ENCODE assay signal across 8 mouse cellular contexts in genomic region chr9:46229573-46230449, GRCm38 (mm10). TPM values are rescaled to one million over a fixed set of nuclear protein-coding genes. Genes with fewer than 3 reads are reported as not detected.
DNase-seq lines count a peak whose midpoint lies in the region; ATAC-seq and TF ChIP-seq lines count a peak whose summit lies in the region.

No protein-coding gene starts in this region.

- 15% methylated on average over 37 of the region's 37 CpGs for WGBS in forebrain, embryonic 10.5 days
- WGBS in heart, embryonic 15.5 days, result 14% methylated on average over 37 of the region's 37 CpGs
- WGBS in liver, embryonic 12.5 days (ENCODE audit: insufficient replicate concordance), result 15% methylated on average over 37 of the region's 37 CpGs
- 15% methylated on average over 37 of the region's 37 CpGs for WGBS in neural tube, embryonic 12.5 days

- H3K4me3 ChIP-seq in C2C12 (ENCODE audit: insufficient read depth, poor library complexity, severe bottlenecking), result peak overlapping the region; percentile 11
- H3K4me3 ChIP-seq in forebrain, embryonic 10.5 days, result peak overlapping the region; percentile 61
- H3K4me3 ChIP-seq in heart, embryonic 15.5 days, result peak overlapping the region; percentile 52
- H3K4me3 ChIP-seq in liver, embryonic 12.5 days, result peak overlapping the region; percentile 55
- H3K4me3 ChIP-seq in neural tube, embryonic 12.5 days, result peak overlapping the region; percentile 41

- H3K27me3 ChIP-seq in C2C12 (ENCODE audit: control insufficient read depth, insufficient read depth, insufficient read length), result peaks cover 24% of the 10 kb centered on the region
- H3K27me3 ChIP-seq in forebrain, embryonic 10.5 days (ENCODE audit: poor library complexity, severe bottlenecking), result peaks cover 31% of the 10 kb centered on the region
- peaks cover 21% of the 10 kb centered on the region for H3K27me3 ChIP-seq in heart, embryonic 15.5 days
- peaks cover 21% of the 10 kb centered on the region for H3K27me3 ChIP-seq in liver, embryonic 12.5 days (replicated peaks)
- 0 out of 2 replicates have a peak, but pooled peaks cover 3% of the 10 kb centered on the region for H3K27me3 ChIP-seq in neural tube, embryonic 12.5 days (replicated peaks)

- peak; percentile 53 for TF ChIP-seq CTCF in C2C12 (IDR thresholded peaks at IDR 0.05; ENCODE audit: control insufficient read depth, insufficient read depth, insufficient read length)

- H3K9me3 ChIP-seq in forebrain, embryonic 10.5 days, result no peaks in the 10 kb centered on the region
- no peaks in the 10 kb centered on the region for H3K9me3 ChIP-seq in heart, embryonic 15.5 days (replicated peaks)
- no peaks in the 10 kb centered on the region for H3K9me3 ChIP-seq in liver, embryonic 12.5 days (replicated peaks)
- no peaks in the 10 kb centered on the region for H3K9me3 ChIP-seq in neural tube, embryonic 12.5 days

- peak; percentile 82 for ATAC-seq in heart, embryonic 15.5 days (replicated peaks; ENCODE audit: insufficient number of reproducible peaks, insufficient read depth, low FRiP score, low read depth)
- ATAC-seq in liver, embryonic 12.5 days, result peak; percentile 53
- peak; percentile 91 for ATAC-seq in neural tube, embryonic 12.5 days (ENCODE audit: low FRiP score, low read depth)

- DNase-seq in brain, adult 2 months (ENCODE audit: low read depth, low spot score), result peak; percentile 98
- DNase-seq in forebrain, embryonic 10.5 days (ENCODE audit: extremely low spot score, low spot score), result peak; percentile 83
- DNase-seq in kidney, postnatal 14 days, result peak; percentile 91
- DNase-seq in telencephalon, adult 2 months (ENCODE audit: low read depth, low spot score), result peak; percentile 92

- H3K36me3 ChIP-seq in C2C12 (ENCODE audit: control insufficient read depth, insufficient read depth), result no peaks in the 10 kb centered on the region
- no peaks in the 10 kb centered on the region for H3K36me3 ChIP-seq in forebrain, embryonic 10.5 days (replicated peaks)
- H3K36me3 ChIP-seq in heart, embryonic 15.5 days, result no peaks in the 10 kb centered on the region
- H3K36me3 ChIP-seq in liver, embryonic 12.5 days, result no peaks in the 10 kb centered on the region
- H3K36me3 ChIP-seq in neural tube, embryonic 12.5 days, result no peaks in the 10 kb centered on the region

- H3K4me2 ChIP-seq in heart, embryonic 15.5 days, result peak overlapping the region; percentile 89
- H3K4me2 ChIP-seq in liver, embryonic 12.5 days, result peak overlapping the region; percentile 75
- H3K4me2 ChIP-seq in neural tube, embryonic 12.5 days (replicated peaks), result peak overlapping the region; percentile 85

- peak overlapping the region; percentile 86 for H3K27ac ChIP-seq in forebrain, embryonic 10.5 days
- H3K27ac ChIP-seq in heart, embryonic 15.5 days, result no peak overlapping the region
- H3K27ac ChIP-seq in liver, embryonic 12.5 days, result peak overlapping the region; percentile 43
- no peak overlapping the region for H3K27ac ChIP-seq in neural tube, embryonic 12.5 days

- no peaks in the 10 kb centered on the region for H3K79me3 ChIP-seq in C2C12 (ENCODE audit: low read depth)

- no peak overlapping the region for H3ac ChIP-seq in C2C12 (ENCODE audit: control insufficient read depth, insufficient read length, low read depth)

- no peaks in the 10 kb centered on the region for H3K79me2 ChIP-seq in C2C12 (ENCODE audit: control insufficient read depth, insufficient read depth)

- peaks cover 16% of the 10 kb centered on the region for H3K4me1 ChIP-seq in forebrain, embryonic 10.5 days
- H3K4me1 ChIP-seq in heart, embryonic 15.5 days (replicated peaks), result peaks cover 13% of the 10 kb centered on the region
- peaks cover 44% of the 10 kb centered on the region for H3K4me1 ChIP-seq in liver, embryonic 12.5 days
- H3K4me1 ChIP-seq in neural tube, embryonic 12.5 days, result peaks cover 8% of the 10 kb centered on the region

- peak overlapping the region; percentile 51 for H3K9ac ChIP-seq in heart, embryonic 15.5 days
- H3K9ac ChIP-seq in liver, embryonic 12.5 days, result peak overlapping the region; percentile 65
- peak overlapping the region; percentile 57 for H3K9ac ChIP-seq in neural tube, embryonic 12.5 days

TF ChIP-seq in C2C12, 6 proteins besides CTCF, POLR2A, EP300 and RAD21:
- TF ChIP-seq FOSL1 (IDR thresholded peaks at IDR 0.05; ENCODE audit: insufficient read depth, low read length, poor library complexity, severe bottlenecking) (no peak), MAX (IDR thresholded peaks at IDR 0.05) (peak; percentile 48)
TF ChIP-seq in C2C12: peak in this region for 1.

RNA-seq across cellular contexts. Expression of gene Apoa1, which starts 1.4 kb away (rescaled TPM):
- polyA plus RNA-seq in C2C12 (2012; fragmentation: generic; extraction: Trizol), result not detected
- polyA plus RNA-seq in forebrain, embryonic 10.5 days (2016; fragmentation: Nextera tagmentation; extraction: Ambion mirVana), result 0.95 and 1.1 TPM in 2 replicates
- polyA plus RNA-seq in heart, embryonic 15.5 days (2015; fragmentation: Nextera tagmentation; extraction: Ambion mirVana), result 3.9 and 29.5 TPM in 2 replicates
- 1,440 and 1,454 TPM in 2 replicates for polyA plus RNA-seq in liver, embryonic 12.5 days (2016; fragmentation: Nextera tagmentation; extraction: Ambion mirVana)
- polyA plus RNA-seq in neural tube, embryonic 12.5 days (2016; fragmentation: Nextera tagmentation; extraction: Ambion mirVana), result 2.4 and 4.4 TPM in 2 replicates

RNA-seq across cellular contexts. Expression of gene Apoc3, which starts 5.6 kb away (rescaled TPM):
- not detected for polyA plus RNA-seq in C2C12 (2012; fragmentation: generic; extraction: Trizol)
- not detected in 2 replicates for polyA plus RNA-seq in forebrain, embryonic 10.5 days (2016; fragmentation: Nextera tagmentation; extraction: Ambion mirVana)
- polyA plus RNA-seq in heart, embryonic 15.5 days (2015; fragmentation: Nextera tagmentation; extraction: Ambion mirVana), result 0.36 TPM in 1 of 2 replicates, not detected in the other
- 2.1 and 2.4 TPM in 2 replicates for polyA plus RNA-seq in liver, embryonic 12.5 days (2016; fragmentation: Nextera tagmentation; extraction: Ambion mirVana)
- not detected in 2 replicates for polyA plus RNA-seq in neural tube, embryonic 12.5 days (2016; fragmentation: Nextera tagmentation; extraction: Ambion mirVana)

RNA-seq across cellular contexts. Expression of gene Apoa4, which starts 10.7 kb away (rescaled TPM):
- not detected for polyA plus RNA-seq in C2C12 (2012; fragmentation: generic; extraction: Trizol)
- not detected in 2 replicates for polyA plus RNA-seq in forebrain, embryonic 10.5 days (2016; fragmentation: Nextera tagmentation; extraction: Ambion mirVana)
- 0.13 TPM in 1 of 2 replicates, not detected in the other for polyA plus RNA-seq in heart, embryonic 15.5 days (2015; fragmentation: Nextera tagmentation; extraction: Ambion mirVana)
- not detected in 2 replicates for polyA plus RNA-seq in liver, embryonic 12.5 days (2016; fragmentation: Nextera tagmentation; extraction: Ambion mirVana)
- polyA plus RNA-seq in neural tube, embryonic 12.5 days (2016; fragmentation: Nextera tagmentation; extraction: Ambion mirVana), result not detected in 2 replicates

RNA-seq across cellular contexts. Expression of gene Apoa5, which starts 38.6 kb away (rescaled TPM):
- polyA plus RNA-seq in C2C12 (2012; fragmentation: generic; extraction: Trizol), result not detected
- not detected in 2 replicates for polyA plus RNA-seq in forebrain, embryonic 10.5 days (2016; fragmentation: Nextera tagmentation; extraction: Ambion mirVana)
- not detected in 2 replicates for polyA plus RNA-seq in heart, embryonic 15.5 days (2015; fragmentation: Nextera tagmentation; extraction: Ambion mirVana)
- 0.25 and 0.33 TPM in 2 replicates for polyA plus RNA-seq in liver, embryonic 12.5 days (2016; fragmentation: Nextera tagmentation; extraction: Ambion mirVana)
- polyA plus RNA-seq in neural tube, embryonic 12.5 days (2016; fragmentation: Nextera tagmentation; extraction: Ambion mirVana), result not detected in 2 replicates

RNA-seq across cellular contexts. Expression of gene Zpr1, which starts 43.1 kb away (rescaled TPM):
- polyA plus RNA-seq in C2C12 (2012; fragmentation: generic; extraction: Trizol), result 40.1 TPM
- 70.9 and 76.7 TPM in 2 replicates for polyA plus RNA-seq in forebrain, embryonic 10.5 days (2016; fragmentation: Nextera tagmentation; extraction: Ambion mirVana)
- 32.8 and 39.6 TPM in 2 replicates for polyA plus RNA-seq in heart, embryonic 15.5 days (2015; fragmentation: Nextera tagmentation; extraction: Ambion mirVana)
- polyA plus RNA-seq in liver, embryonic 12.5 days (2016; fragmentation: Nextera tagmentation; extraction: Ambion mirVana), result 55.4 and 56.0 TPM in 2 replicates
- 58.0 and 60.7 TPM in 2 replicates for polyA plus RNA-seq in neural tube, embryonic 12.5 days (2016; fragmentation: Nextera tagmentation; extraction: Ambion mirVana)

Comparison
In these comparisons a context has a peak if more than half of its experiments do, and no peak if none do; other contexts are left out.
1. H3K4me3 ChIP-seq: peak in every context shown above with its lines; median percentile 61 in forebrain, embryonic 10.5 days; 55 in liver, embryonic 12.5 days; 52 in heart, embryonic 15.5 days; 41 in neural tube, embryonic 12.5 days; 11 in C2C12.
2. H3K27ac ChIP-seq: peak in forebrain, embryonic 10.5 days (single experiment) and liver, embryonic 12.5 days (single experiment); none in heart, embryonic 15.5 days (single experiment) and neural tube, embryonic 12.5 days (single experiment).
3. RNA of gene Apoa1, which starts 1.4 kb away (polyA plus RNA-seq): 1,440 to 1,454 TPM in liver, embryonic 12.5 days; 3.9 to 29.5 TPM in heart, embryonic 15.5 days, 2.4 to 4.4 TPM in neural tube, embryonic 12.5 days, 0.95 to 1.1 TPM in forebrain, embryonic 10.5 days and not detected in C2C12 (single experiment); every median in the first group is over 10 times any median in the second.
4. Peak in every context shown above with its lines, with median percentiles within 50 percentile points of each other: DNase-seq, ATAC-seq, H3K4me2 ChIP-seq and H3K9ac ChIP-seq.